Mouse (Mus musculus) brain, embryonic 18.5 days (tissue): ENCODE results near the gene Tmem88.
A peak's percentile ranks its signal among the peaks of the same experiment; 100 is the strongest.
"Not testable (repeated sequence)": the region's sequence is repeated elsewhere in the genome, so short reads cannot be mapped to it uniquely, and the experiment has no call there.

Experiments
- DNase-seq: peaks from one replicate; pipeline ENCODE4 v3.0.0-alpha.2; 2012; ENCODE audit warnings: low read depth, low spot score

The Tmem88 gene

GRCm38 (mm10) chr11:69403691-69404594 lies 5.9 kb upstream of the Tmem88 start:
- DNase-seq = no peak

GRCm38 (mm10) chr11:69401987-69402386 lies 4.0 kb upstream of the Tmem88 start:
- DNase-seq = no peak

GRCm38 (mm10) chr11:69401210-69401637 lies 3.2 kb upstream of the Tmem88 start:
- DNase-seq = no peak

GRCm38 (mm10) chr11:69400083-69400850 lies 2.2 kb upstream of the Tmem88 start:
- no peak for DNase-seq

GRCm38 (mm10) chr11:69399201-69400082 lies 1.4 kb upstream of the Tmem88 start:
- DNase-seq = no peak

GRCm38 (mm10) chr11:69398486-69399200 lies 609 bp upstream of the Tmem88 start:
- DNase-seq = no peak

GRCm38 (mm10) chr11:69397581-69398057 lies 415 bp downstream of the Tmem88 start:
- DNase-seq = no peak

- DNase-seq = no peak
These were observed 1.3 kb downstream of the Tmem88 start for GRCm38 (mm10) chr11:69396772-69397171.

- DNase-seq = peak; percentile 99
These were observed 2.2 kb downstream of the Tmem88 start for GRCm38 (mm10) chr11:69395634-69396373.

GRCm38 (mm10) chr11:69395235-69395633 lies 2.8 kb downstream of the Tmem88 start, which contains the start of the genes Naa38 and Cyb5d1:
TSS of gene Naa38 (plus strand) at chr11:69395487.
TSS of gene Cyb5d1 (minus strand) at chr11:69395631.
- DNase-seq = not testable (repeated sequence)

- not testable (repeated sequence) for DNase-seq
These were observed 3.4 kb downstream of the Tmem88 start for GRCm38 (mm10) chr11:69394591-69395167.

- DNase-seq = no peak
These were observed 7.5 kb downstream of the Tmem88 start for GRCm38 (mm10) chr11:69390400-69391034.

GRCm38 (mm10) chr11:69389531-69390399 lies 8.3 kb downstream of the Tmem88 start:
- DNase-seq = no peak

GRCm38 (mm10) chr11:69388680-69389079 lies 9.4 kb downstream of the Tmem88 start:
- DNase-seq = no peak

GRCm38 (mm10) chr11:69386758-69387157 lies 11.3 kb downstream of the Tmem88 start:
- DNase-seq = no peak

- no peak for DNase-seq
These were observed 13.1 kb downstream of the Tmem88 start for GRCm38 (mm10) chr11:69384979-69385378.

GRCm38 (mm10) chr11:69382478-69383105 lies 15.4 kb downstream of the Tmem88 start:
- DNase-seq = no peak

GRCm38 (mm10) chr11:69381356-69381755 lies 16.7 kb downstream of the Tmem88 start:
- DNase-seq = no peak
